Mouse (Mus musculus) stomach, embryonic 14.5 days (tissue): ENCODE results near the gene Gzme. TPM values are rescaled to one million over a fixed set of nuclear protein-coding genes. Genes with fewer than 3 reads are reported as not detected.
"Not testable (repeated sequence)": the region's sequence is repeated elsewhere in the genome, so short reads cannot be mapped to it uniquely, and the experiment has no call there.

Source experiments
- ATAC-seq: fragments of 200-750 bp; cut with Nextera tagmentation; 2 replicates; pipeline ENCODE4 v1.8.0; 2017; ENCODE audit warnings: low read depth, moderate TSS enrichment; ENCODE audit not compliant: insufficient number of reproducible peaks, insufficient read depth, low FRiP score
- H3K27ac ChIP-seq: fragments of 300-500 bp; sonication (generic); 2 replicates; pipeline ENCODE4 v1.5.1; 2014; ENCODE audit warnings: mild to moderate bottlenecking, low read length, moderate library complexity, mixed read lengths
- H3K27me3 ChIP-seq: fragments of 300-500 bp; sonication (generic); 2 replicates; pipeline ENCODE4 v1.6.1; 2014; ENCODE audit warnings: low read length, control low read depth, mixed read lengths; ENCODE audit not compliant: control insufficient read depth, insufficient read depth
- H3K36me3 ChIP-seq: fragments of 300-500 bp; sonication (generic); 2 replicates; pipeline ENCODE4 v1.6.1; 2014; ENCODE audit warnings: mild to moderate bottlenecking, control low read depth, low read length, moderate library complexity, mixed read lengths; ENCODE audit not compliant: control insufficient read depth, insufficient read depth
- H3K4me1 ChIP-seq: fragments of 300-500 bp; sonication (generic); 2 replicates; pipeline ENCODE4 v1.6.1; 2014; ENCODE audit warnings: low read length, control low read depth, mixed read lengths; ENCODE audit not compliant: control insufficient read depth, insufficient read depth
- H3K4me2 ChIP-seq: fragments of 300-500 bp; sonication (generic); replicated peaks from 2 replicates; pipeline ENCODE4 v1.6.1; 2014; ENCODE audit warnings: low read depth, low read length, control low read depth
- H3K4me3 ChIP-seq: fragments of 300-500 bp; sonication (generic); 2 replicates; pipeline ENCODE4 v1.5.1; 2014; ENCODE audit warnings: low read depth, low read length, control low read depth
- H3K9ac ChIP-seq: fragments of 300-500 bp; sonication (generic); replicated peaks from 2 replicates; pipeline ENCODE4 v1.6.1; 2014; ENCODE audit warnings: low read depth, mild to moderate bottlenecking, control low read depth, low read length, moderate library complexity, mixed read lengths
- H3K9me3 ChIP-seq: fragments of 300-500 bp; sonication (generic); 2 replicates; pipeline ENCODE4 v1.6.1; 2016; ENCODE audit warnings: low read depth, low read length, control low read depth; ENCODE audit not compliant: control insufficient read depth
- WGBS: fragments of 180-500 bp; shearing (Covaris S2); extraction: QIAGEN DNeasy Blood & Tissue Kit; methylation state at CpG from one replicate; pipeline ENCODE4 v1.1.7; 2014; 5-methylcytosine and 5-hydroxymethylcytosine counted together
- polyA plus RNA-seq: library from polyadenylated mRNA; unstranded; fragments of >200 nt; fragmentation: Nextera tagmentation; extraction: Ambion mirVana; gene quantifications from 2 replicates; pipeline ENCODE4 v1.2.1, GENCODE M21; 2014

Gzme gene
- polyA plus RNA-seq, 1 experiment from 2014 or later = not detected

DNA sequence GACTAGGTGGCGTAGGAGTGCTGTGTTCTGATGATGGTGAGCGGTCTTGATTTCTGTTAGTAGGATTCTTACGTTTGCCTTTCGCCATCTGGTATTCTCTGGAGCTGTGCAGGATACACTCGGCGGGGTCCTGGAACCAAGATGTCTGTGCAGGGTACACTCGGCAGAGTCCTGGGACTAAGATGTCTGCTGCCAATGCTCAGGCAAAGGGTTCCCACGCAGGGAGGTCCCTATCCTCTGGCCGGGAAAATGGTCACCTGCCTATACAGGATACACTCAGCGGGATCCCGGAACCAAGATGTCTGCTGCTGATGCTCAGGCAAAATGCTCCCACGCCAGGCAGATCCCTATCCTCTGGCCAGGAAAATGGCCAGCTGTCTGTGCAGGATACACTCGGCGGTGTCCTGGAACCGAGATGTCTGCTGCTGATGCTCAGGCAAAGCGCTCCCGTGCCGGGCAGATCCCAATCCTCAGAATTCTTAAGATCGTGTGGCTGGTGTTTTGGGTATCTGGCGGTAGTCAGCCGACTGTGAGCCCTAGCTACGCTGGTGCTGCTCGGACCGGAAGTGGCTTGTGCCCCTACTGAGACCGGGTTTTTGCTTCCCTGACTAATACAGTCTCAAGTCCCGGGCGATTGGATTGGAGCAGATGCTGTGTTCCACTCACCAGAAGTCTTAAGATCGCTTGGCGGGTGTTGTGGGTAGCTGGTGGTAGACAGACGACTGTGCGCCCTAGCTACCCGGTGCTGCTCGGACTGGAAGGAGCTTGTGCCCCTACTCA lies 4.7 kb downstream of the Gzme start:
- ATAC-seq, H3K4me1 ChIP-seq, H3K36me3 ChIP-seq, H3K4me2 ChIP-seq, H3K9ac ChIP-seq, H3K27ac ChIP-seq, H3K27me3 ChIP-seq, H3K9me3 ChIP-seq, H3K4me3 ChIP-seq: not testable (repeated sequence)
- WGBS = 90% methylated on average over 33 of the region's 33 CpGs

DNA sequence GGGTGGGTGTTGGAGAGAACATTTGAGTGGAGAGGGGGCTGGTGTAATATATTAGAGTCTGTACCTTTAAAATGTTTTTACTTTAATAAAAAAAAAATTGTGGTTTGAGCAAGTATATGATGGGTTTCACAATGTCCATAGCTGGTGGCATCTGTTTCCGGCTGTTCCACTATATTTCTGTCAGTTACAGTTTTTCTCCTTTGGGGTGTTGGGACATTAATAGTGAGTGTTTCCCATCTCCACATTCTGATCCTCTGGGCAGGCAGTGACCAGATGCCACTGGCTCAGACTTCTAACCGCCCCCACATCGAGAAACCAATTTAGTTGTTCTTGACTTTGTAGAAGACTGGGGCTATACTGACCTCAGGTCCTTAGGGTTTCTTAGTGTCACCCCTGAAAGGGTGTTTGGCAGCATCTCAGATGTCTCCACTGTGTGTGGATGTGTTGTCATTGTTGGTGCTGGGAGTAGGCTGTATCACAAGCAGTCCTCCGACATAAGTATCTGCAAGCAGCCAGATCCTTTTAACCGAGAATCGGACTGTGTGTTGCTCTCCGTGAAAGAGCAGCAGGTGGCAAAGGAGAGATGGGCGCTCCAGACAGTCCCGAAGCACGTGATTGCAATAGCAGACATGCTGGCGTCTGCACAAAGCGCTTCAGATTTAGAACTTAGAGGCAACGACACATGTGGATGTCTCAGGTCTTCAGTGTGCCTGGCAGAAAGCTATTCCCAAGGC lies 14.8 kb downstream of the Gzme start:
- no peak for ATAC-seq
- H3K4me3 ChIP-seq = no peak overlapping the region
- no peaks in the 10 kb centered on the region for H3K4me1 ChIP-seq
- H3K4me2 ChIP-seq = no peak overlapping the region
- no peaks in the 10 kb centered on the region for H3K36me3 ChIP-seq
- no peaks in the 10 kb centered on the region for H3K27me3 ChIP-seq
- H3K9me3 ChIP-seq = no peaks in the 10 kb centered on the region
- H3K27ac ChIP-seq = no peak overlapping the region
- no peak overlapping the region for H3K9ac ChIP-seq
- 81% methylated on average over 13 of the region's 13 CpGs for WGBS

DNA sequence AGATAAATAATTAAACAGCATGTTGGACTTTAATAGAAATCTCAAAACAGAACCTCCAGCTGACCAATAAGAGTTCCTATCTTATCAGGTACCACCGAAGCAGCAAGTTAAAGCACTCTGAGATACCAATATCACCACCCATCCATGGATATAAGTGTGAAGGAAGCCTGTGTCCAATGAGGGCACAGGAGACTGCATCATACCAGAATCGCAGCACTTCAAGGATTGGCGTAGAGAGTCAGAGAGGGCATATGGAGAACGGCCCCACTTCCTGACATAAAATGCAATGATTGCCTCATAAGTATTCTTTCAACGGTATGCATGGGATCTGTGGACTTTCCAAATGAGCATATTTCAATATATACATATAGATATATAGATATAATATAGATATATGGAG lies 15.4 kb downstream of the Gzme start:
- no peak overlapping the region for H3K4me2 ChIP-seq
- H3K4me1 ChIP-seq = no peaks in the 10 kb centered on the region
- ATAC-seq = no peak
- H3K9ac ChIP-seq = no peak overlapping the region
- no peak overlapping the region for H3K27ac ChIP-seq
- H3K4me3 ChIP-seq = no peak overlapping the region
- H3K27me3 ChIP-seq = no peaks in the 10 kb centered on the region
- WGBS = 81% methylated on average over 5 of the region's 5 CpGs
- H3K36me3 ChIP-seq = no peaks in the 10 kb centered on the region
- H3K9me3 ChIP-seq = no peaks in the 10 kb centered on the region

DNA sequence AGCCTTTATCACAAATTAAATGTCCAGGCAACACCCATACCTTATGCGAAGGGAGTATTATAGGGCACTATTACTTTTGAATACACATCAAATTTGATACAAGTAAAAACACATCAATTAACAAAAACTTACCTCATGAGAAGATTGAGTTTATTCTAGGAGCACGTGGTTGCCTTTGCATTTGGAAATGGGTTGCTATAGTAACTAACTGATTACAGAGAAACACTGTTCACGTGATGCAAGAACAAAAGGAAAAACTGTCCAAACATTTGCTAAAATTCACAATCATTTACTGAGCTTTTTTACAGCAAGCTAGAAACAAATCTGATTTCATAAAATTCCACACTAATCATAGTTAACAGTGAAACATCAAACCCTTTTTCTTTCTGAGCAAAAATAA lies 17.0 kb downstream of the Gzme start:
- no peaks in the 10 kb centered on the region for H3K36me3 ChIP-seq
- no peaks in the 10 kb centered on the region for H3K4me1 ChIP-seq
- no peaks in the 10 kb centered on the region for H3K9me3 ChIP-seq
- no peaks in the 10 kb centered on the region for H3K27me3 ChIP-seq
- no peak overlapping the region for H3K4me2 ChIP-seq
- no peak overlapping the region for H3K4me3 ChIP-seq
- ATAC-seq = no peak
- WGBS = 56% methylated on average over 3 of the region's 3 CpGs
- H3K9ac ChIP-seq = no peak overlapping the region
- no peak overlapping the region for H3K27ac ChIP-seq

DNA sequence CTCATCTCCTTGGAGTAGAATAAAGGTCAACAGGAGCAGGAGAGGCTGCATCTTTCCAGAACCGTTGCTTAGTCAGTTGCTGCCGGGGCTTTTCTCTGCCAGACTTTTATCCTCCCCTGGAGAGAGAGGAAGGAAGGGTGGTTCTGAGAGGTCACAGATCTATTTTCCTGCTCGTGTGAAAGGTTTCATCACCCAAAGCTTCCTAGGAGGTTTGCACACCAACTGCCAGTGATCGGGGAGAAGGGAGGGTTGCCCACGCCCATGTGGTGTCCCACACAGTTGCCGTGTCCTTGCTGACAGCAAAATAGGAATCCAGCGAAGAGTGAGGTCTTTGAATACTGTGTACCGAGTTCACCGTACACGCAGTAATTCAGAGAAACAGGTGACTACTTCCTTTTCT lies 18.0 kb downstream of the Gzme start, which contains the start of gene Ctsg:
Ctsg (minus strand) TSS at position 189 of the 400 bp plus-strand sequence.
- H3K9ac ChIP-seq = no peak within 1 kb of the TSS
- no peak within 1 kb of the TSS for H3K27ac ChIP-seq
- no peak for ATAC-seq
- H3K4me1 ChIP-seq = no peaks in the 10 kb centered on the region
- H3K9me3 ChIP-seq = no peaks in the 10 kb centered on the region
- no peaks in the 10 kb centered on the region for H3K27me3 ChIP-seq
- no peak within 1 kb of the TSS for H3K4me3 ChIP-seq
- no peak within 1 kb of the TSS for H3K4me2 ChIP-seq
- WGBS = 75% methylated on average over 10 of the region's 10 CpGs
- no peaks in the 10 kb centered on the region for H3K36me3 ChIP-seq

DNA sequence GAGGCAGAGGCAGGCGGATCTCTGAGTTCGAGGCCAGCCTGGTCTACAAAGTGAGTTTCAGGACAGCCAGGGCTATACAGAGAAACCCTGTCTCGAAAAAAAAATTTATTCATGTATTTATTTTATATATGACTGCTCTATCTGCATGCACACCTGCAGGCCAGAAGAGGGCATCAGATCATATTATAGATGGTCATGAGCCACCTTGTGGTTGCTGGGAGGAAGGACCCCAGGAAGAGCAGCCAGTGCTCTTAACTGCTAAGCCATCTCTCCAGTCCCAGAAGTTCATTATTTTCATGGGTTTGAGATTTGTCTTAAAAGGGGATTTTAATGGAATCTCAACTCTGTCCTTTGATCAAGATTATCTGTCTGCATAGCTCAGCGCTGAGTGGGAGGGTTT lies 21.5 kb downstream of the Gzme start:
- WGBS = 75% methylated on average over 4 of the region's 4 CpGs
- ATAC-seq = no peak
- no peaks in the 10 kb centered on the region for H3K27me3 ChIP-seq
- H3K9me3 ChIP-seq = no peaks in the 10 kb centered on the region
- no peak overlapping the region for H3K4me3 ChIP-seq
- H3K36me3 ChIP-seq = no peaks in the 10 kb centered on the region
- H3K4me2 ChIP-seq = no peak overlapping the region
- no peak overlapping the region for H3K27ac ChIP-seq
- no peak overlapping the region for H3K9ac ChIP-seq
- H3K4me1 ChIP-seq = no peaks in the 10 kb centered on the region

DNA sequence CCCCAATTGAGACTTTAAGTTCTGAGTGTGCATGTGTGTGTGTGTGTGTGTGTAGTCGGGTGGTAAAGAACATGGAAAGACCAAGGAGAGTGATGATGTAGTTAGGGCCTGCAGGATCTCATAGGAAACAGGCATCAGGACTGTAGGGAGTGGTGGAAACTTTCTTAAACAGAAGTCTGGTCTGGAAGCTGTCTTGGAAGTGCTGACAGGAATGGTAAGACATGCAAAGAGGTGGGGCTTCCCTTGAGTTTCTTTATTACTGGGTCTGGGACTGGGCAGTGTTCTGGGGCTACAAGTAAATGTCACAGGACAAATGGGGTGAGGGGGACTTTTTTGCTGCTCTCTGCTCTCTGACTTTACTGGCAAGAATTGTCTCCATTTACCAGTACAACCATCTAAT lies 22.8 kb downstream of the Gzme start:
- no peaks in the 10 kb centered on the region for H3K27me3 ChIP-seq
- no peak overlapping the region for H3K9ac ChIP-seq
- ATAC-seq = no peak
- 66% methylated on average over 1 of the region's 1 CpGs for WGBS
- no peak overlapping the region for H3K4me3 ChIP-seq
- no peak overlapping the region for H3K4me2 ChIP-seq
- no peak overlapping the region for H3K27ac ChIP-seq
- no peaks in the 10 kb centered on the region for H3K4me1 ChIP-seq
- H3K36me3 ChIP-seq = no peaks in the 10 kb centered on the region
- H3K9me3 ChIP-seq = no peaks in the 10 kb centered on the region

DNA sequence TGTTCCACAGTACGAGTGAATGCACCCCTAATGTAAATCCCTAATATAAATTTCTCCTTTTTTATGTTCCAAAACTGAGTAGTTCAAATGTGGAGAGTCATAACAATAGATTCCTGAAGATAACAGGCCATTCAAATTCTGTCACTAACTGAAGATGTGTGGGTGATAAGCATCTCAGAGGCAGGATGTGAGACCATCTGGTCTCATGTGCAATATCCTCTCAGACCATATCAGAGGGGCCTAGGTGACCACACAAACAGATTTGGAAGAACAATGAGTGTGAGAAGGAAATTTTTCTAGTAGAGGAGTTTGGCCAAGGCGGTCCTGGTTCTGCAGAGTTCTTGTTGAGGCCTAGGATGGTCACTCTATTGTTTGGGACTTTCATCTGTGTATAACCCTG lies 27.1 kb downstream of the Gzme start:
- Histone ChIP-seq H3K9ac (no peak overlapping the region), H3K4me1 (no peaks in the 10 kb centered on the region), H3K27me3 (no peaks in the 10 kb centered on the region), H3K27ac (no peak overlapping the region), H3K4me2 (no peak overlapping the region), H3K36me3 (no peaks in the 10 kb centered on the region), H3K9me3 (no peaks in the 10 kb centered on the region), H3K4me3 (no peak overlapping the region)
- 77% methylated on average over 2 of the region's 2 CpGs for WGBS
- ATAC-seq = no peak
